Mouse (Mus musculus) liver, embryonic 15.5 days (tissue): Measurements from ENCODE around the gene Utrn. TPM values are rescaled to one million over a fixed set of nuclear protein-coding genes. Genes with fewer than 3 reads are reported as not detected.

ENCODE experiments used
- ATAC-seq: fragments of 200-750 bp; cut with Nextera tagmentation; 2 replicates; pipeline ENCODE4 v1.8.0; 2017; ENCODE audit warnings: moderate number of reproducible peaks, mild to moderate bottlenecking, moderate library complexity; ENCODE audit not compliant: insufficient read depth
- H3K27ac ChIP-seq: fragments of 300-500 bp; sonication (generic); replicated peaks from 2 replicates; pipeline ENCODE4 v1.5.1; 2015; ENCODE audit warnings: mild to moderate bottlenecking, inconsistent platforms
- H3K27me3 ChIP-seq: fragments of 300-500 bp; sonication (generic); 2 replicates; pipeline ENCODE4 v1.6.1; 2015; ENCODE audit warnings: mild to moderate bottlenecking, inconsistent platforms
- H3K36me3 ChIP-seq: fragments of 300-500 bp; sonication (generic); replicated peaks from 2 replicates; pipeline ENCODE4 v1.6.1; 2015; ENCODE audit warnings: moderate library complexity, mild to moderate bottlenecking, inconsistent platforms
- H3K4me1 ChIP-seq: fragments of 300-500 bp; sonication (generic); replicated peaks from 2 replicates; pipeline ENCODE4 v1.6.1; 2015; ENCODE audit warnings: inconsistent platforms
- H3K4me2 ChIP-seq: fragments of 300-500 bp; sonication (generic); 2 replicates; pipeline ENCODE4 v1.6.1; 2015; ENCODE audit warnings: moderate library complexity, mild to moderate bottlenecking, inconsistent platforms
- H3K4me3 ChIP-seq: fragments of 300-500 bp; sonication (generic); replicated peaks from 2 replicates; pipeline ENCODE4 v1.5.1; 2015; ENCODE audit warnings: mild to moderate bottlenecking, inconsistent platforms
- H3K9ac ChIP-seq: fragments of 300-500 bp; sonication (generic); 2 replicates; pipeline ENCODE4 v1.6.1; 2015; ENCODE audit warnings: moderate library complexity, mild to moderate bottlenecking, inconsistent platforms
- H3K9me3 ChIP-seq: fragments of 300-500 bp; sonication (generic); replicated peaks from 2 replicates; pipeline ENCODE4 v1.6.1; 2016; ENCODE audit warnings: inconsistent platforms
- WGBS: fragments of 180-500 bp; shearing (Covaris S2); methylation state at CpG from one replicate; pipeline ENCODE4 v1.1.7; 2015; ENCODE audit warnings: mixed read lengths; ENCODE audit not compliant: insufficient replicate concordance; 5-methylcytosine and 5-hydroxymethylcytosine counted together
- polyA plus RNA-seq: library from polyadenylated mRNA; unstranded; fragments of >200 nt; fragmentation: Nextera tagmentation; extraction: Ambion mirVana; gene quantifications from 2 replicates; pipeline ENCODE4 v1.2.1, GENCODE M21; 2015

Gene Utrn
- polyA plus RNA-seq, 1 experiment from 2014 or later, result 8.2 TPM

- no peaks in the 10 kb centered on the region for H3K9me3 ChIP-seq
- no peak for ATAC-seq
Observed at GRCm38 (mm10) chr10:12685683-12686082, 183.5 kb downstream of the Utrn start.

GRCm38 (mm10) chr10:12684018-12684417 lies 185.1 kb downstream of the Utrn start:
- Histone ChIP-seq H3K27ac (no peak overlapping the region), H3K4me1 (no peaks in the 10 kb centered on the region), H3K9me3 (no peaks in the 10 kb centered on the region), H3K4me2 (no peak overlapping the region), H3K36me3 (0 out of 2 replicates have a peak, but pooled peaks cover 5% of the 10 kb centered on the region), H3K27me3 (no peaks in the 10 kb centered on the region), H3K4me3 (no peak overlapping the region), H3K9ac (no peak overlapping the region)
- ATAC-seq, result no peak
- WGBS, result 62% methylated on average over 3 of the region's 3 CpGs

More at GRCm38 (mm10) chr10:12685683-12686082, 183.5 kb downstream of the Utrn start:
- Histone ChIP-seq H3K27me3 (no peaks in the 10 kb centered on the region), H3K4me1 (no peaks in the 10 kb centered on the region), H3K36me3 (0 out of 2 replicates have a peak, but pooled peaks cover 5% of the 10 kb centered on the region), H3K9ac (no peak overlapping the region), H3K27ac (no peak overlapping the region), H3K4me3 (no peak overlapping the region), H3K4me2 (no peak overlapping the region)

GRCm38 (mm10) chr10:12673309-12673708 lies 195.9 kb downstream of the Utrn start:
- WGBS, result 78% methylated on average over 5 of the region's 5 CpGs
- no peaks in the 10 kb centered on the region for H3K9me3 ChIP-seq
- H3K36me3 ChIP-seq, result no peaks in the 10 kb centered on the region; the same call in 1 of the 2 replicates
- no peak overlapping the region for H3K4me3 ChIP-seq
- ATAC-seq, result no peak
- no peaks in the 10 kb centered on the region for H3K27me3 ChIP-seq
- H3K4me2 ChIP-seq, result no peak overlapping the region
- no peak overlapping the region for H3K27ac ChIP-seq
- H3K4me1 ChIP-seq, result no peaks in the 10 kb centered on the region
- no peak overlapping the region for H3K9ac ChIP-seq

GRCm38 (mm10) chr10:12671608-12672007 lies 197.6 kb downstream of the Utrn start:
- no peak for ATAC-seq
- no peak overlapping the region for H3K27ac ChIP-seq
- H3K4me3 ChIP-seq, result no peak overlapping the region
- H3K27me3 ChIP-seq, result no peaks in the 10 kb centered on the region
- no peaks in the 10 kb centered on the region for H3K9me3 ChIP-seq
- no peak overlapping the region for H3K9ac ChIP-seq
- no peak overlapping the region for H3K4me2 ChIP-seq
- no peaks in the 10 kb centered on the region for H3K36me3 ChIP-seq
- 71% methylated on average over 9 of the region's 9 CpGs for WGBS
- no peaks in the 10 kb centered on the region for H3K4me1 ChIP-seq

- Histone ChIP-seq H3K9ac (no peak overlapping the region), H3K4me1 (peaks cover 3% of the 10 kb centered on the region; the same call in 1 of the 2 replicates), H3K4me3 (no peak overlapping the region), H3K9me3 (peaks cover 4% of the 10 kb centered on the region; the same call in 1 of the 2 replicates), H3K27me3 (no peaks in the 10 kb centered on the region), H3K4me2 (no peak overlapping the region), H3K27ac (no peak overlapping the region), H3K36me3 (peaks cover 7% of the 10 kb centered on the region)
- ATAC-seq, result no peak
- 66% methylated on average over 4 of the region's 4 CpGs for whole genome bisulfite sequencing
Observed at GRCm38 (mm10) chr10:12662035-12662434, 207.1 kb downstream of the Utrn start.

- H3K4me2 ChIP-seq, result no peak overlapping the region
- peaks cover 4% of the 10 kb centered on the region; the same call in 1 of the 2 replicates for H3K9me3 ChIP-seq
- H3K4me3 ChIP-seq, result no peak overlapping the region
- no peak overlapping the region for H3K27ac ChIP-seq
- H3K36me3 ChIP-seq, result peaks cover 6% of the 10 kb centered on the region
- peaks cover 5% of the 10 kb centered on the region; the same call in 1 of the 2 replicates for H3K4me1 ChIP-seq
- ATAC-seq, result no peak
- 70% methylated on average over 8 of the region's 8 CpGs for WGBS
- H3K27me3 ChIP-seq, result no peaks in the 10 kb centered on the region
- no peak overlapping the region for H3K9ac ChIP-seq
Observed at GRCm38 (mm10) chr10:12658023-12658744, 211.0 kb downstream of the Utrn start.

GRCm38 (mm10) chr10:12652988-12653387 lies 216.2 kb downstream of the Utrn start:
- Histone ChIP-seq H3K36me3 (no peaks in the 10 kb centered on the region), H3K4me2 (no peak overlapping the region), H3K27me3 (no peaks in the 10 kb centered on the region), H3K27ac (no peak overlapping the region), H3K9me3 (no peaks in the 10 kb centered on the region), H3K9ac (no peak overlapping the region), H3K4me3 (no peak overlapping the region), H3K4me1 (peaks cover 5% of the 10 kb centered on the region; the same call in 1 of the 2 replicates)
- 80% methylated on average over 3 of the region's 3 CpGs for WGBS
- ATAC-seq, result no peak

- 64% methylated on average over 5 of the region's 5 CpGs for WGBS
- Histone ChIP-seq H3K27ac (no peak overlapping the region), H3K9me3 (no peaks in the 10 kb centered on the region)
Observed at GRCm38 (mm10) chr10:12646119-12646518, 223.0 kb downstream of the Utrn start.

GRCm38 (mm10) chr10:12643336-12643735 lies 225.8 kb downstream of the Utrn start:
- ATAC-seq, result no peak
- no peak overlapping the region for H3K4me2 ChIP-seq
- WGBS, result 62% methylated on average over 8 of the region's 8 CpGs
- no peak overlapping the region for H3K4me3 ChIP-seq
- no peaks in the 10 kb centered on the region for H3K27me3 ChIP-seq
- no peaks in the 10 kb centered on the region for H3K9me3 ChIP-seq
- H3K9ac ChIP-seq, result no peak overlapping the region
- no peak overlapping the region for H3K27ac ChIP-seq
- H3K36me3 ChIP-seq, result 0 out of 2 replicates have a peak, but pooled peaks cover 5% of the 10 kb centered on the region
- no peaks in the 10 kb centered on the region for H3K4me1 ChIP-seq

More at GRCm38 (mm10) chr10:12646119-12646518, 223.0 kb downstream of the Utrn start:
- no peak for ATAC-seq
- H3K4me1 ChIP-seq, result no peaks in the 10 kb centered on the region
- no peaks in the 10 kb centered on the region for H3K27me3 ChIP-seq
- H3K36me3 ChIP-seq, result 0 out of 2 replicates have a peak, but pooled peaks cover 2% of the 10 kb centered on the region
- H3K9ac ChIP-seq, result no peak overlapping the region
- H3K4me2 ChIP-seq, result no peak overlapping the region
- no peak overlapping the region for H3K4me3 ChIP-seq

GRCm38 (mm10) chr10:12639638-12640037 lies 229.5 kb downstream of the Utrn start:
- no peak overlapping the region for H3K4me3 ChIP-seq
- no peaks in the 10 kb centered on the region for H3K4me1 ChIP-seq
- no peaks in the 10 kb centered on the region for H3K9me3 ChIP-seq
- no peak for ATAC-seq
- no peak overlapping the region for H3K4me2 ChIP-seq
- H3K36me3 ChIP-seq, result 0 out of 2 replicates have a peak, but pooled peaks cover 5% of the 10 kb centered on the region
- no peaks in the 10 kb centered on the region for H3K27me3 ChIP-seq
- no peak overlapping the region for H3K9ac ChIP-seq
- 75% methylated on average over 4 of the region's 4 CpGs for WGBS
- no peak overlapping the region for H3K27ac ChIP-seq

GRCm38 (mm10) chr10:12633965-12634364 lies 235.2 kb downstream of the Utrn start:
- 68% methylated on average over 4 of the region's 4 CpGs for WGBS
- H3K4me3 ChIP-seq, result no peak overlapping the region
- no peak overlapping the region for H3K9ac ChIP-seq
- no peaks in the 10 kb centered on the region for H3K4me1 ChIP-seq
- no peak overlapping the region for H3K27ac ChIP-seq
- ATAC-seq, result no peak
- 0 out of 2 replicates have a peak, but pooled peaks cover 3% of the 10 kb centered on the region for H3K36me3 ChIP-seq
- H3K27me3 ChIP-seq, result no peaks in the 10 kb centered on the region
- H3K4me2 ChIP-seq, result no peak overlapping the region
- H3K9me3 ChIP-seq, result no peaks in the 10 kb centered on the region
